In the genomic region with DNA sequence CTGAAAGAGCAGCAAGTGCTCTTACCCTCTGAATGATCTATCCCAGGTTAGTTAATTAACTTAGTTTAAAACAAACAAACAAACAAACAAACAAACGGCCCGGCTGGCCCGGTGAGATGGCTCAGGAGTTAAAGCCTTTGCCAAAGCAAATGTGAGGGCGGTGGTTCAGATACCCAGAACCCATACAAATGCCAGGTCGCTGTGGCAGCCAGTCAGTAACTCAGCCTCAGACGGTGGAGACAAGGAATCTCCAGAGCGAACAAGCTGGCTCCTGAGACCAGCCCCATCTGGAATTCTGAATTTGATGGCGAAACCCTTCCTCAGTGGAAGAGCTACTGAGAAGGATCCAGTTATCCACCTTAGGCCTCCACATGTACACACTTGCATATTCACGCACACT, we compare ENCODE assay signal across 24 mouse cellular contexts.
DNase-seq lines count a peak whose midpoint lies in the region; ATAC-seq and TF ChIP-seq lines count a peak whose summit lies in the region.
"Had no signal": no experiment of that assay in that cellular context is flagged by ENCODE, and none has a peak within 500 bp of the region (broad histone marks: within the 10 kb centered on the region; RNA-seq: fewer than 3 reads in every experiment).

No protein-coding gene starts in this region.

- no peak overlapping the region for H3K27ac ChIP-seq in cerebellum, adult 2 months (ENCODE audit: insufficient read depth, low read length)
- no peak overlapping the region for H3K27ac ChIP-seq in kidney, embryonic 15.5 days
- H3K27ac ChIP-seq in hindbrain, embryonic 10.5 days, result no peak overlapping the region
- H3K27ac ChIP-seq: forebrain, embryonic 10.5 days; heart, adult 2 months; heart, embryonic 10.5 days; heart, embryonic 13.5 days; hindbrain, embryonic 12.5 days had no signal

- no peak for TF ChIP-seq POLR2A in cerebellum, adult 2 months (IDR thresholded peaks at IDR 0.05; ENCODE audit: borderline replicate concordance, insufficient read depth, low read length)

- no peak for ATAC-seq in kidney, embryonic 15.5 days (replicated peaks; ENCODE audit: low FRiP score)
- ATAC-seq: CD4-positive, CD25-positive, alpha-beta regulatory T cell, adult 4 months; inflammation-experienced regulatory T-cells, adult 6 months; intestine, embryonic 16.5 days had no signal

- H3K9ac ChIP-seq in kidney, embryonic 15.5 days, result no peak overlapping the region
- H3K9ac ChIP-seq: forebrain, embryonic 13.5 days; heart, embryonic 13.5 days; hindbrain, embryonic 12.5 days had no signal

- WGBS in cerebellum, adult 2 months, result 27% methylated on average over 9 of the region's 9 CpGs
- WGBS in kidney, embryonic 15.5 days, result 88% methylated on average over 9 of the region's 9 CpGs
- 85% methylated on average over 9 of the region's 9 CpGs for WGBS in hindbrain, embryonic 10.5 days

- DNase-seq in left cerebral cortex, postnatal 4 days, result peak; percentile 77
- no peak for DNase-seq in left cerebral cortex, adult 18-20 months (ENCODE audit: low spot score in 2 of 2)
- DNase-seq in cerebellum, adult 2 months, result peak; percentile 37 to 50
- peak; percentile 77 to 88 for DNase-seq in cerebellum, postnatal 10 days
- peak; percentile 33 to 35 for DNase-seq in cerebellum, postnatal 36 days
- DNase-seq in urinary bladder, postnatal 25 days (ENCODE audit: low spot score), result no peak
- no peak for DNase-seq in hindbrain, embryonic 10.5 days (ENCODE audit: low spot score)
- DNase-seq: adrenal gland, postnatal 10 days; adrenal gland, postnatal 36 days; gastrocnemius, postnatal 10 days; gastrocnemius, postnatal 36 days; heart, adult 2 months; heart, postnatal 14 days; heart, postnatal 4 days; kidney, adult 18-20 months had no signal

- no peaks in the 10 kb centered on the region for H3K9me3 ChIP-seq in kidney, embryonic 15.5 days (replicated peaks)
- H3K9me3 ChIP-seq in hindbrain, embryonic 10.5 days, result no peaks in the 10 kb centered on the region
- H3K9me3 ChIP-seq: forebrain, embryonic 13.5 days; heart, embryonic 10.5 days; heart, embryonic 13.5 days; hindbrain, embryonic 12.5 days had no signal

- H3K4me3 ChIP-seq in cerebellum, adult 2 months (replicated peaks; ENCODE audit: insufficient read depth, low read depth, low read length), result no peak overlapping the region
- no peak overlapping the region for H3K4me3 ChIP-seq in kidney, embryonic 15.5 days (replicated peaks)
- H3K4me3 ChIP-seq in hindbrain, embryonic 10.5 days, result no peak overlapping the region
- H3K4me3 ChIP-seq: forebrain, embryonic 10.5 days; forebrain, embryonic 13.5 days; heart, adult 2 months; heart, embryonic 10.5 days; heart, embryonic 13.5 days; hindbrain, embryonic 12.5 days had no signal

- intact Hi-C loops in left cerebral cortex, postnatal 4 days (cut with DNase I), result no loop called here

- no peak for TF ChIP-seq CTCF in cerebellum, adult 2 months (IDR thresholded peaks at IDR 0.05; ENCODE audit: borderline replicate concordance, insufficient read depth, low read depth, low read length)

- peaks cover 19% of the 10 kb centered on the region for H3K4me1 ChIP-seq in cerebellum, adult 2 months (ENCODE audit: control insufficient read depth, insufficient read depth, low read length)
- H3K4me1 ChIP-seq in kidney, embryonic 15.5 days, result no peaks in the 10 kb centered on the region
- peaks cover 13% of the 10 kb centered on the region for H3K4me1 ChIP-seq in hindbrain, embryonic 10.5 days (replicated peaks)

- H3K36me3 ChIP-seq in kidney, embryonic 15.5 days, result no peaks in the 10 kb centered on the region
- no peaks in the 10 kb centered on the region for H3K36me3 ChIP-seq in hindbrain, embryonic 10.5 days
- H3K36me3 ChIP-seq: forebrain, embryonic 10.5 days; heart, embryonic 10.5 days; heart, embryonic 13.5 days; hindbrain, embryonic 12.5 days had no signal

- H3K27me3 ChIP-seq in cerebellum, adult 2 months (ENCODE audit: control insufficient read depth, insufficient read depth, low read length), result peaks cover 2% of the 10 kb centered on the region; the same call in 1 of the 2 replicates
- no peaks in the 10 kb centered on the region for H3K27me3 ChIP-seq in kidney, embryonic 15.5 days
- no peaks in the 10 kb centered on the region for H3K27me3 ChIP-seq in hindbrain, embryonic 10.5 days (ENCODE audit: insufficient read depth, poor library complexity, severe bottlenecking)
- H3K27me3 ChIP-seq: forebrain, embryonic 13.5 days; heart, embryonic 13.5 days; hindbrain, embryonic 12.5 days had no signal

- H3K4me2 ChIP-seq in kidney, embryonic 15.5 days, result no peak overlapping the region
- H3K4me2 ChIP-seq: forebrain, embryonic 13.5 days; heart, embryonic 13.5 days had no signal

Comparison
In these comparisons a context has a peak if more than half of its experiments do, and no peak if none do; other contexts are left out.
1. DNase-seq: peak in left cerebral cortex, postnatal 4 days (single experiment), cerebellum, adult 2 months (2 of 2), cerebellum, postnatal 10 days (2 of 2) and cerebellum, postnatal 36 days (2 of 2); none in left cerebral cortex, adult 18-20 months (0 of 2), urinary bladder, postnatal 25 days (single experiment) and hindbrain, embryonic 10.5 days (single experiment).